Mouse (Mus musculus): ENCODE results near the gene Mup5.

DNA sequence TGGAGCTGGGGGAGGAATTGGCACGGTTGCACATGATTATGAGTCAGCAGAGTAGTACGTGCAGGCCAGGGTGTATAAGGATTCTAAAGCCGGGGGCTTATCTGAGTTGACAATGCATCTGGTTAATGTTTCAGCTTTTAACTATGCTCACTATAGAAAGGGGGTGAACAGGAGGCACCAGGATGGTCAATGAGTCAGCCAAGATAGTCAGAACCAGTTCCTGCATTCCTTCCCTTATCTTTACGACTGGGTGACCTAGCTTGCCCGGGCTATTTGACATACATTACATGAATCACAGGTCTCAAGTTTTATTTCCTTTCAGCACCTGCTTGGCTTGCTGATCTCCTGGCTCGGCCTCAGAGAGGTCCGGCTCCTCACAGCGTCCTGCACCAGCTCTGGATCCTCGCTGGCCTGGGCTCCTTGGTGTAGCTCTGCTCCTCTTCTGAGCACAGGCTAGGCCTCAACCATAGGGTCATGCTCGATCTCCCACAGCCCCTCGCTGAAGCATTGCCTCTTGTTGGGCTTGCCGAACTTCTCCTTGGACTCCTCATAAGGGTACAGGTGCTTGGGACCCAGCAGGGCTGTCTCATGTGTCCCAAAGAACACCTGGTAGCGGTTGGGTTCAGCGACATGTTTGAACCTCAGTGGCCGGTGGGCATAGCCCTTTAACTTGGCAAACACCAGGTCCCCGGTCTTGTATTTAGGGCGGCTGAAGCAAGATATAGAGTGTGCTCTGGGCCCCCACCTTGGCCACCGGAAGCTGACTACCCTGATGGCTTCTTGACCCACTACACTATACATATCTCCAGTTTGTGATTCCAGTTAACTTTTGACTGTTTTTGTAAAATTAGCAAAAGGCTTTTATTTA lies 21.0 kb upstream of the Mup5 start:
- no peak for TF ChIP-seq POLR2A (IDR thresholded peaks at IDR 0.05; ENCODE audit: low read depth, low read length)
- TF ChIP-seq CTCF (conservative IDR thresholded peaks at IDR 0.05; ENCODE audit: insufficient read depth, insufficient read length, low read depth, low read length) = no peak

All from kidney, adult 2 months (tissue).